Mouse (Mus musculus) hindbrain, embryonic 14.5 days (tissue): Measurements from ENCODE around the gene Wnt7a. TPM values are rescaled to one million over a fixed set of nuclear protein-coding genes. Genes with fewer than 3 reads are reported as not detected.

Source experiments
- ATAC-seq: fragments of 200-750 bp; cut with Nextera tagmentation; 2 replicates; pipeline ENCODE4 v1.8.0; 2017; ENCODE audit warnings: moderate number of reproducible peaks, mild to moderate bottlenecking, moderate TSS enrichment, moderate library complexity; ENCODE audit not compliant: low FRiP score
- DNase-seq: peaks from one replicate; pipeline ENCODE4 v3.0.0-alpha.2; 2015; ENCODE audit warnings: low spot score
- H3K27ac ChIP-seq: fragments of 300-500 bp; sonication (generic); 2 replicates; pipeline ENCODE4 v1.5.1; 2014; ENCODE audit warnings: mild to moderate bottlenecking, moderate library complexity
- H3K27me3 ChIP-seq: fragments of 300-500 bp; sonication (generic); 2 replicates; pipeline ENCODE4 v1.6.1; 2014; ENCODE audit warnings: mild to moderate bottlenecking, low read length, mixed read lengths; ENCODE audit not compliant: control insufficient read depth, insufficient read depth
- H3K36me3 ChIP-seq: fragments of 300-500 bp; sonication (generic); replicated peaks from 2 replicates; pipeline ENCODE4 v1.6.1; 2014; ENCODE audit not compliant: control insufficient read depth, insufficient read depth
- H3K4me1 ChIP-seq: fragments of 300-500 bp; sonication (generic); replicated peaks from 2 replicates; pipeline ENCODE4 v1.6.1; 2014; ENCODE audit warnings: antibody characterized with exemption, low read length, mixed read lengths; ENCODE audit not compliant: control insufficient read depth, insufficient read depth
- H3K4me2 ChIP-seq: fragments of 300-500 bp; sonication (generic); replicated peaks from 2 replicates; pipeline ENCODE4 v1.6.1; 2014; ENCODE audit warnings: mild to moderate bottlenecking, moderate library complexity
- H3K4me3 ChIP-seq: fragments of 300-500 bp; sonication (generic); replicated peaks from 2 replicates; pipeline ENCODE4 v1.5.1; 2014; ENCODE audit warnings: mild to moderate bottlenecking, low read length
- H3K9ac ChIP-seq: fragments of 300-500 bp; sonication (generic); 2 replicates; pipeline ENCODE4 v1.6.1; 2014
- H3K9me3 ChIP-seq: fragments of 300-500 bp; sonication (generic); 2 replicates; pipeline ENCODE4 v1.6.1; 2016; ENCODE audit warnings: low read length; ENCODE audit not compliant: control insufficient read depth
- whole genome bisulfite sequencing: fragments of 180-500 bp; shearing (Covaris S2); extraction: QIAGEN DNeasy Blood & Tissue Kit; methylation state at CpG from one replicate; pipeline ENCODE4 v1.1.7; 2014; 5-methylcytosine and 5-hydroxymethylcytosine counted together
- polyA plus RNA-seq: library from polyadenylated mRNA; unstranded; fragments of >200 nt; fragmentation: Nextera tagmentation; extraction: Ambion mirVana; gene quantifications from 2 replicates; pipeline ENCODE4 v1.2.1, GENCODE M21; 2014

Wnt7a gene
- polyA plus RNA-seq, 1 experiment from 2014 or later: 7.5 TPM

GRCm38 (mm10) chr6:91421629-91422028 lies 10.5 kb upstream of the Wnt7a start:
- ATAC-seq (no peak), DNase-seq (no peak)
- Histone ChIP-seq H3K4me2 (no peak overlapping the region), H3K27ac (no peak overlapping the region), H3K27me3 (no peaks in the 10 kb centered on the region), H3K9ac (no peak overlapping the region), H3K36me3 (no peaks in the 10 kb centered on the region), H3K4me3 (no peak overlapping the region), H3K9me3 (no peaks in the 10 kb centered on the region), H3K4me1 (no peaks in the 10 kb centered on the region)
- WGBS: 81% methylated on average over 4 of the region's 4 CpGs

GRCm38 (mm10) chr6:91417291-91417845 lies 6.2 kb upstream of the Wnt7a start:
- Histone ChIP-seq H3K9me3 (no peaks in the 10 kb centered on the region), H3K27ac (no peak overlapping the region), H3K4me3 (no peak overlapping the region), H3K4me2 (no peak overlapping the region), H3K36me3 (no peaks in the 10 kb centered on the region), H3K4me1 (no peaks in the 10 kb centered on the region), H3K27me3 (peaks cover 18% of the 10 kb centered on the region), H3K9ac (no peak overlapping the region)
- DNase-seq (no peak), ATAC-seq (no peak)
- WGBS: 83% methylated on average over 5 of the region's 5 CpGs

- Histone ChIP-seq H3K27me3 (peaks cover 23% of the 10 kb centered on the region), H3K4me2 (no peak overlapping the region), H3K27ac (no peak overlapping the region), H3K4me3 (no peak overlapping the region), H3K36me3 (no peaks in the 10 kb centered on the region), H3K9ac (no peak overlapping the region), H3K9me3 (no peaks in the 10 kb centered on the region), H3K4me1 (no peaks in the 10 kb centered on the region)
- 84% methylated on average over 4 of the region's 4 CpGs for WGBS
- ATAC-seq (no peak), DNase-seq (no peak)
Observed at GRCm38 (mm10) chr6:91416146-91416545, 5.0 kb upstream of the Wnt7a start.

- Histone ChIP-seq H3K27me3 (peaks cover 35% of the 10 kb centered on the region), H3K9ac (no peak overlapping the region), H3K4me2 (no peak overlapping the region), H3K36me3 (no peaks in the 10 kb centered on the region), H3K27ac (no peak overlapping the region), H3K4me1 (peaks cover 9% of the 10 kb centered on the region), H3K4me3 (no peak overlapping the region), H3K9me3 (no peaks in the 10 kb centered on the region)
- 1% methylated on average over 4 of the region's 4 CpGs for WGBS
- DNase-seq: peak; percentile 77
- no peak for ATAC-seq
Observed at GRCm38 (mm10) chr6:91414890-91415289, 3.7 kb upstream of the Wnt7a start.

DNA sequence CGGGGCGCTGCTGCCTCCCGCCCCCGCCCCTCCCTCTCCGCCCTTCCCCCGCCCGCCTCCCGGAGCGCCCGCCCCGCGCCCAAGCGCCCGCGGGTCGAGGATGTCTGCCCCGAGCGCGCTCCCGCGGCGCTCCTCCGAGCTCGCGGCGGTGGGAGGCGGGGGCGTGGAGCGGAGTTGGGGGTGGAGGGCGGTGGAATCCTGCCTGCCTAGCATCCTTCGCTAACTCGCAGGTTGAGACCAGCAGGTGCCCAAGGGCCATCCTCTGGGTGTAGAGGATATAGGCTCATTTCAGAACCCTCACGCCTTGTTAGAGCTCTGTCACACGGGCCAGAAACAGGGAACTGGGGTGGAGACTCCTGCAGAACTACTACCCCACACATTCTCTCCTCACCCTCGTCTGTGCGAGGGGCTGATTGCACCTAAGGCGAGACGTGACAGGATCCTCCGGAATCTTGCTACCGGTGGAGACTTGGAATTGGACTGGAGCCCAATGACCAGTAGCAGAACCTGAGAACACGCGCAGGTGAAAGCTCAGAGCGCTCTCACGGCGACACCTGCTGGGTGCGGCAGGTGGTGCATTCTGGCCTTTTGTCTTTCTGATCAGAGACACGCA lies 312 bp upstream of the Wnt7a start:
- Histone ChIP-seq H3K36me3 (no peaks in the 10 kb centered on the region), H3K4me2 (peak overlapping the region; percentile 97), H3K9ac (peak overlapping the region; percentile 71), H3K4me1 (peaks cover 16% of the 10 kb centered on the region), H3K4me3 (peak overlapping the region; percentile 71), H3K9me3 (no peaks in the 10 kb centered on the region), H3K27me3 (peaks cover 43% of the 10 kb centered on the region), H3K27ac (peak overlapping the region; percentile 56)
- under 1% methylated on average over 33 of the region's 47 CpGs for WGBS
- DNase-seq (peak; percentile 90), ATAC-seq (peak; percentile 55)

DNA sequence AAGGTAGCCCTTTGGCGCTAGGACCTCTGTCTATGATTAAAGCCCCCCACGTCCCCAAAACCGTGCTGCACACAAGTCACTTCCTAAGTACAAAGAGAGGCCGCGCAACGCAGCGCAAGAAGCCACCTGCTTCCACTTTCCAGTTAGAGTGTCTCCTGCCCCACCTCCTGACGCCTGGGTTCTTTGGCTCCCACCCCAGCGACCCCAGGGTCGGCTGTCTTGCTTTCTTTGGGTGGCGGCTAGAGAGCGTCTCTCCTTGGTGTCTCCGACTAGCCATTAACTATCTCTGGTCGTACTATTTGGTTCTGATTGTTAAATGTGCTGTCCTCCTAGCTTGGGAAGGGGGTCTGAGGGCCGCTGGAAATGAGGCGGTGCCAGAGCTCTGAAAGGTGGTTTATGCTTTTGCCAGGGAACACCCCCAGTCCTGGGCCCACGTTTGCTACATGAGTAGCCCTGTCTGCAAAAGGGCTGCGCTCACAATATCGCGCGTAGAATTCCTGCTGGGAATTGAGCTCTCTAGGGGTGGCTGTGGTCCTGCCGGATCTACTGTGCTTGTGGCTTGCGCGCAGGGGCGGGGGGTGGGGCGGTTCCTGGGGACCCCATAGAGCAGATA lies 889 bp downstream of the Wnt7a start:
- H3K4me1 ChIP-seq: peaks cover 16% of the 10 kb centered on the region
- under 1% methylated on average over 26 of the region's 26 CpGs for WGBS

DNA sequence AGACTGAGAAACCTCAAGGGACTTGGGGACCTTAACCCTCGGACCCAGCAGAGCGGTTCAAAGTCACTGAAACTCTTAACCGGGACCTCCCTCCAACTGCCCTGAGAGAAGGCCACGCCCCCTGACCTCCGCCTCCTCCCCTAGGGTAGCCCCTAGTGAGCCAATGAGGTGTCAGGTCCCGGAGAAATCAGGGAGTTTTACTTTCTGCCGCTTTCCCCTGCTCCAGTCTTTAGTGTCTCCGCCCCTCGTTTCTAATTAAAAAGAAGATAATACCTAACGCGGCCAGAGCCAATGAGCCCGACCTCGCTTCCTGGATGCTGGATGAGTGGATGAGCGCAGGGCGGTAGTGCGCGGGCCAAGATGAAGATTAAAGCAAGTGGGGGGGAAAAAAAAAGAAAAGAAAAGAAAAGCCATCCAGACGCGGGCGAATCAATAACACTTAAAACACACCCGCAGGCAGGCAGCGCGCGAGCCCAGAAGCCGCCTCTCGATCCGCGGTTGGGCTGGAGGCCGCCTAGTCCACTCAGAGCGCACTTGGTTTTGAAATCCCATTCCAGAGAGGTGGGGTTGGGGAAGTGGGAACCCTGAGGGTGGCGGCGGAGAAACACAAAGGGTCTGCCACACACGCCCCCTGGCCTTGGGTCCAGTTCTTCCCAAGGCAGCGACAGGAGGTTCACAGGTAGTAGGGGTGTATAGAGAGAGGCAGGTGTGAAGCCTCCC lies 1.6 kb downstream of the Wnt7a start:
- ATAC-seq (no peak), DNase-seq (peak; percentile 24)
- under 1% methylated on average over 34 of the region's 34 CpGs for WGBS
- Histone ChIP-seq H3K36me3 (no peaks in the 10 kb centered on the region), H3K4me2 (peak overlapping the region; percentile 97), H3K27me3 (peaks cover 38% of the 10 kb centered on the region), H3K4me3 (peak overlapping the region; percentile 71), H3K27ac (no peak overlapping the region), H3K4me1 (peaks cover 16% of the 10 kb centered on the region), H3K9ac (peak overlapping the region; percentile 71), H3K9me3 (no peaks in the 10 kb centered on the region)

More for the DNA sequence above, 889 bp downstream of the Wnt7a start:
- no peak overlapping the region; the same call in 1 of the 2 replicates for H3K27ac ChIP-seq
- no peaks in the 10 kb centered on the region for H3K36me3 ChIP-seq
- peak overlapping the region; percentile 71 for H3K9ac ChIP-seq
- DNase-seq (peak; percentile 31), ATAC-seq (peak; percentile 13; the same call in 1 of the 2 replicates)
- peak overlapping the region; percentile 97 for H3K4me2 ChIP-seq
- H3K4me3 ChIP-seq: peak overlapping the region; percentile 71
- H3K27me3 ChIP-seq: peaks cover 38% of the 10 kb centered on the region
- H3K9me3 ChIP-seq: no peaks in the 10 kb centered on the region

GRCm38 (mm10) chr6:91408616-91409015 lies 2.5 kb downstream of the Wnt7a start:
- no peaks in the 10 kb centered on the region for H3K36me3 ChIP-seq
- no peak overlapping the region for H3K27ac ChIP-seq
- no peak overlapping the region for H3K9ac ChIP-seq
- WGBS: 86% methylated on average over 13 of the region's 13 CpGs
- peaks cover 16% of the 10 kb centered on the region for H3K4me1 ChIP-seq
- no peaks in the 10 kb centered on the region for H3K9me3 ChIP-seq
- H3K4me3 ChIP-seq: peak overlapping the region; percentile 71; the same call in 1 of the 2 replicates
- ATAC-seq (no peak), DNase-seq (no peak)
- peak overlapping the region; percentile 97 for H3K4me2 ChIP-seq
- H3K27me3 ChIP-seq: peaks cover 36% of the 10 kb centered on the region

DNA sequence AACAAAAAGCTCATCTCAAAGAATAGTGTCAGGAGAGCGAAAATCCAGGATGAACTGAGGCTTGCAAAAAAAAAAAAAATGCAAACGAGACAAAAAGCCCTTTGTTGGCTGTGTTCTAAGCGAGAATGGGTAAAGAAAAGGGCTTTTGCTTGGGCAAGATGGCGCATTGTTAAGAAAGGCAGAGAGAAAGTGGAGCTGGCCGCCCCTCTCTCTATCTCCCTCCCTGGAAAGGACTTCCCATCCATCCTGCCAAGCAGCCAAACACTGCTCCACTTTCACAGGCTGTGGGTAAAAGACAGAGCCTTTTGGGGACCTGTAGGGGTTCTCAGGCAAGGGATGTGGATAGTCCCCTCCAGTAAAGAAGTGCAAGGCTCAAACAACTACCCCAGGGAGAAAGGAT lies 9.6 kb downstream of the Wnt7a start:
- Histone ChIP-seq H3K4me3 (no peak overlapping the region), H3K4me1 (0 out of 2 replicates have a peak, but pooled peaks cover 6% of the 10 kb centered on the region), H3K27me3 (no peaks in the 10 kb centered on the region), H3K9me3 (no peaks in the 10 kb centered on the region), H3K27ac (peak overlapping the region; percentile 55), H3K9ac (no peak overlapping the region), H3K4me2 (no peak overlapping the region), H3K36me3 (no peaks in the 10 kb centered on the region)
- DNase-seq (no peak), ATAC-seq (0 out of 2 replicates have a peak, but pooled peaks have one; percentile 27)
- 18% methylated on average over 5 of the region's 5 CpGs for WGBS
